Mouse (Mus musculus) kidney, adult 9 months (tissue): ENCODE data around the gene Gtf2h1.

Source experiments
- DNase-seq: peaks from one replicate; pipeline ENCODE4 v3.0.0; 2022

Gene Gtf2h1

GRCm38 (mm10) chr7:46853365-46853764 lies 57.5 kb downstream of the Gtf2h1 start:
- no peak for DNase-seq

GRCm38 (mm10) chr7:46855866-46856560 lies 60.1 kb downstream of the Gtf2h1 start:
- no peak for DNase-seq

- DNase-seq: no peak
These were observed 61.5 kb downstream of the Gtf2h1 start for GRCm38 (mm10) chr7:46857436-46857835.

GRCm38 (mm10) chr7:46859031-46859430 lies 63.1 kb downstream of the Gtf2h1 start:
- DNase-seq: no peak

GRCm38 (mm10) chr7:46860996-46861395 lies 65.1 kb downstream of the Gtf2h1 start, which contains the start of gene Ldhc:
Gene Ldhc, plus strand, starts transcription at chr7:46861203.
- no peak for DNase-seq

- DNase-seq: no peak
These were observed 76.1 kb downstream of the Gtf2h1 start for GRCm38 (mm10) chr7:46871988-46872387.
